Mouse (Mus musculus): Measurements from ENCODE around the gene Olfr742. TPM values are rescaled to one million over a fixed set of nuclear protein-coding genes. Genes with fewer than 3 reads are reported as not detected.

Gene Olfr742
- not detected in 2 replicates for polyA plus RNA-seq (2016; fragmentation: Nextera tagmentation; extraction: Ambion mirVana)

- no peak within 1 kb of the TSS for H3K9ac ChIP-seq
- no peaks in the 10 kb centered on the region for H3K27me3 ChIP-seq (replicated peaks)
- 34% methylated on average over 2 of the region's 2 CpGs for WGBS (ENCODE audit: insufficient replicate concordance)
Observed at GRCm38 (mm10) chr14:50503300-50503699, at the start of gene Olfr742. Gene Olfr742, plus strand, starts transcription at chr14:50503600.

GRCm38 (mm10) chr14:50472438-50472837 is 31.0 kb upstream of the Olfr742 start, which contains the start of gene Olfr741:
Gene Olfr741, plus strand, starts transcription at chr14:50472738.
- H3K4me1 ChIP-seq: no peaks in the 10 kb centered on the region

More at GRCm38 (mm10) chr14:50503300-50503699, at the start of gene Olfr742:
- H3K27ac ChIP-seq: no peak within 1 kb of the TSS
- H3K36me3 ChIP-seq: no peaks in the 10 kb centered on the region
- H3K9me3 ChIP-seq (replicated peaks): 0 out of 2 replicates have a peak, but pooled peaks cover 3% of the 10 kb centered on the region
- H3K4me3 ChIP-seq: no peak within 1 kb of the TSS
- ATAC-seq: no peak
- H3K4me2 ChIP-seq: no peak within 1 kb of the TSS
- H3K4me1 ChIP-seq: no peaks in the 10 kb centered on the region

GRCm38 (mm10) chr14:50478406-50478805 is 25.0 kb upstream of the Olfr742 start:
- Histone ChIP-seq H3K9ac (no peak overlapping the region), H3K27ac (no peak overlapping the region), H3K9me3 (replicated peaks) (no peaks in the 10 kb centered on the region), H3K27me3 (replicated peaks) (no peaks in the 10 kb centered on the region), H3K4me3 (no peak overlapping the region), H3K4me2 (no peak overlapping the region), H3K4me1 (no peaks in the 10 kb centered on the region), H3K36me3 (no peaks in the 10 kb centered on the region)
- WGBS (ENCODE audit: insufficient replicate concordance): 56% methylated on average over 2 of the region's 2 CpGs
- ATAC-seq: no peak

More at GRCm38 (mm10) chr14:50472438-50472837, 31.0 kb upstream of the Olfr742 start, which contains the start of gene Olfr741:
- Histone ChIP-seq H3K4me3 (no peak within 1 kb of the TSS), H3K27ac (no peak within 1 kb of the TSS), H3K4me2 (no peak within 1 kb of the TSS), H3K27me3 (replicated peaks) (no peaks in the 10 kb centered on the region), H3K9ac (no peak within 1 kb of the TSS), H3K9me3 (replicated peaks) (no peaks in the 10 kb centered on the region), H3K36me3 (no peaks in the 10 kb centered on the region)
- no peak for ATAC-seq
- 52% methylated on average over 2 of the region's 2 CpGs for WGBS (ENCODE audit: insufficient replicate concordance)

- no peaks in the 10 kb centered on the region for H3K27me3 ChIP-seq (replicated peaks)
- H3K4me3 ChIP-seq: no peak within 1 kb of the TSS
- no peak within 1 kb of the TSS for H3K27ac ChIP-seq
- H3K4me2 ChIP-seq: no peak within 1 kb of the TSS
- ATAC-seq: no peak
- H3K36me3 ChIP-seq: no peaks in the 10 kb centered on the region
- H3K9me3 ChIP-seq (replicated peaks): no peaks in the 10 kb centered on the region
- no peaks in the 10 kb centered on the region for H3K4me1 ChIP-seq
- no peak within 1 kb of the TSS for H3K9ac ChIP-seq
Observed at GRCm38 (mm10) chr14:50521539-50521938, 18.1 kb downstream of the Olfr742 start, which contains the start of gene Olfr743. Gene Olfr743, plus strand, starts transcription at chr14:50521839.

- H3K9ac ChIP-seq: no peak overlapping the region
- WGBS (ENCODE audit: insufficient replicate concordance): 77% methylated on average over 2 of the region's 2 CpGs
- H3K4me1 ChIP-seq: no peaks in the 10 kb centered on the region
- no peaks in the 10 kb centered on the region for H3K27me3 ChIP-seq (replicated peaks)
- 0 out of 2 replicates have a peak, but pooled peaks cover 4% of the 10 kb centered on the region for H3K9me3 ChIP-seq (replicated peaks)
- no peak overlapping the region for H3K4me3 ChIP-seq
- no peak overlapping the region for H3K4me2 ChIP-seq
- ATAC-seq: no peak
- H3K36me3 ChIP-seq: no peaks in the 10 kb centered on the region
- no peak overlapping the region for H3K27ac ChIP-seq
Observed at GRCm38 (mm10) chr14:50552734-50553133, 49.3 kb downstream of the Olfr742 start.

Other genes starting within 250 kb of the Olfr742 start
- gene Olfr732, start 219.4 kb upstream of the Olfr742 start, polyA plus RNA-seq (2016; fragmentation: Nextera tagmentation; extraction: Ambion mirVana): not detected in 2 replicates
- gene Olfr733, start 202.1 kb upstream of the Olfr742 start, polyA plus RNA-seq (2016; fragmentation: Nextera tagmentation; extraction: Ambion mirVana): not detected in 2 replicates
- not detected in 2 replicates for gene Olfr734, start 176.8 kb upstream of the Olfr742 start, polyA plus RNA-seq (2016; fragmentation: Nextera tagmentation; extraction: Ambion mirVana)
- gene Olfr735, start 154.7 kb upstream of the Olfr742 start, polyA plus RNA-seq (2016; fragmentation: Nextera tagmentation; extraction: Ambion mirVana): not detected in 2 replicates
- not detected in 2 replicates for gene Tlr11, start 145.7 kb upstream of the Olfr742 start, polyA plus RNA-seq (2016; fragmentation: Nextera tagmentation; extraction: Ambion mirVana)
- not detected in 2 replicates for gene Olfr736, start 122.4 kb upstream of the Olfr742 start, polyA plus RNA-seq (2016; fragmentation: Nextera tagmentation; extraction: Ambion mirVana)
- not detected in 2 replicates for gene Olfr738, start 96.0 kb upstream of the Olfr742 start, polyA plus RNA-seq (2016; fragmentation: Nextera tagmentation; extraction: Ambion mirVana)
- gene Olfr739, start 85.0 kb upstream of the Olfr742 start, polyA plus RNA-seq (2016; fragmentation: Nextera tagmentation; extraction: Ambion mirVana): not detected in 2 replicates
- gene Olfr740, start 58.1 kb upstream of the Olfr742 start, polyA plus RNA-seq (2016; fragmentation: Nextera tagmentation; extraction: Ambion mirVana): not detected in 2 replicates
- gene Olfr741, start 30.9 kb upstream of the Olfr742 start, polyA plus RNA-seq (2016; fragmentation: Nextera tagmentation; extraction: Ambion mirVana): not detected in 2 replicates
- not detected in 2 replicates for gene Olfr743, start 18.2 kb downstream of the Olfr742 start, polyA plus RNA-seq (2016; fragmentation: Nextera tagmentation; extraction: Ambion mirVana)
- gene Olfr744, start 111.3 kb downstream of the Olfr742 start, polyA plus RNA-seq (2016; fragmentation: Nextera tagmentation; extraction: Ambion mirVana): not detected in 2 replicates
- not detected in 2 replicates for gene Olfr745, start 135.8 kb downstream of the Olfr742 start, polyA plus RNA-seq (2016; fragmentation: Nextera tagmentation; extraction: Ambion mirVana)
- not detected in 2 replicates for gene Olfr746, start 143.5 kb downstream of the Olfr742 start, polyA plus RNA-seq (2016; fragmentation: Nextera tagmentation; extraction: Ambion mirVana)
- gene Olfr747, start 189.6 kb downstream of the Olfr742 start, polyA plus RNA-seq (2016; fragmentation: Nextera tagmentation; extraction: Ambion mirVana): not detected in 2 replicates
- gene Olfr748, start 203.8 kb downstream of the Olfr742 start, polyA plus RNA-seq (2016; fragmentation: Nextera tagmentation; extraction: Ambion mirVana): not detected in 2 replicates
- not detected in 2 replicates for gene Olfr749, start 241.5 kb downstream of the Olfr742 start, polyA plus RNA-seq (2016; fragmentation: Nextera tagmentation; extraction: Ambion mirVana)